Comparison of ENCODE assay signal across 21 mouse cellular contexts in the genomic region with DNA sequence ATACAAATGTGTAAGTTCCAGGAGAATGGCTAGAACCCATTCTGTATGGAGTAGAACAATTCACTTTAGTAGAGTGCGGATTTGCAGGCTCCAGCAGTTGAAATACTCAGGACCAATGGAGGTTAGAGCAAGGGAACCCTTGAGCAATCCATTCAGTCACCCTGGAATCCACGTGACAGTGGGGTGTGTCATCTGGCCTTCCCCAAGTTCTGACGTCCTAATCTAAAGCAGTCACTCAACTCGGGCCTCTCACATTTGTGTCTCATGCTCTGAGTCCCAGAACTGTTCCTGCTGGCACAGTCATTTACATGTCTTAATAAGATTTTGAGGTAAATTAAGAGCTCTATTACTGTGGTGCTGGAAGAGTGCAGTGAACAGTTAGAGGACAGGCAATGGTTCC. TPM values are rescaled to one million over a fixed set of nuclear protein-coding genes. Genes with fewer than 3 reads are reported as not detected.
DNase-seq lines count a peak whose midpoint lies in the region; ATAC-seq and TF ChIP-seq lines count a peak whose summit lies in the region.
"Had no signal": no experiment of that assay in that cellular context is flagged by ENCODE, and none has a peak within 500 bp of the region (broad histone marks: within the 10 kb centered on the region; RNA-seq: fewer than 3 reads in every experiment).

No protein-coding gene starts in this region.

- H3K9ac ChIP-seq in CH12.LX (ENCODE audit: insufficient read depth, low read depth) = no peak overlapping the region
- H3K9ac ChIP-seq: embryonic facial prominence, embryonic 13.5 days; forebrain, embryonic 12.5 days; heart, embryonic 15.5 days; hindbrain, embryonic 14.5 days had no signal

- TF ChIP-seq EP300 in CH12.LX (IDR thresholded peaks at IDR 0.05; ENCODE audit: low read length) = no peak

- in situ Hi-C loops in CH12.LX (cut with MboI; ENCODE audit: low pct_ligation_motif_present, low pct_unique_long_range_greater_than_20kb, low sequenced_read_pairs) = no loop called here

- H3K4me2 ChIP-seq in CH12.LX (ENCODE audit: insufficient read depth, low read depth, poor library complexity, severe bottlenecking) = peak overlapping the region; percentile 1; the same call in 1 of the 2 replicates
- H3K4me2 ChIP-seq: embryonic facial prominence, embryonic 13.5 days; forebrain, embryonic 12.5 days; heart, embryonic 11.5 days; heart, embryonic 15.5 days; hindbrain, embryonic 14.5 days had no signal

- TF ChIP-seq RAD21 in CH12.LX (IDR thresholded peaks at IDR 0.05; ENCODE audit: low read depth, low read length) = no peak

- H3K4me3 ChIP-seq in CH12.LX (replicated peaks in 1 of 3; ENCODE audit: low read depth in 2 of 3, low read length in 2 of 3, poor library complexity in 1 of 3) = no peak overlapping the region
- H3K4me3 ChIP-seq: embryonic facial prominence, embryonic 13.5 days; forebrain, embryonic 12.5 days; heart, adult 2 months; heart, embryonic 15.5 days; hindbrain, embryonic 10.5 days had no signal

- dilution Hi-C loops in CH12.LX (cut with MboI; ENCODE audit: extremely low pct_ligation_motif_present, extremely low pct_unique_long_range_greater_than_20kb, low sequenced_read_pairs) = no loop called here

- H3K9me3 ChIP-seq in CH12.LX (replicated peaks; ENCODE audit: low read length) = no peaks in the 10 kb centered on the region
- H3K9me3 ChIP-seq: embryonic facial prominence, embryonic 13.5 days; forebrain, embryonic 12.5 days; heart, embryonic 15.5 days; hindbrain, embryonic 10.5 days had no signal

- TF ChIP-seq CTCF in CH12.LX (conservative IDR thresholded peaks at IDR 0.05 in 1 of 2, IDR thresholded peaks at IDR 0.05 in 1 of 2; ENCODE audit: low read depth in 2 of 2, low read length in 2 of 2) = no peak

- TF ChIP-seq POLR2A in CH12.LX (IDR thresholded peaks at IDR 0.05; ENCODE audit: low read depth, low read length) = no peak

- peak; percentile 46 for DNase-seq in heart, adult 11 months
- DNase-seq in heart, postnatal 36 days = no peak
- DNase-seq in CH12.LX (ENCODE audit: extremely low read depth) = no peak
- DNase-seq in adrenal gland, postnatal 10 days = peak; percentile 34
- DNase-seq in left cerebral cortex, postnatal 10 days (ENCODE audit: extremely low spot score in 1 of 2, low spot score in 2 of 2) = no peak
- no peak for DNase-seq in cerebellum, adult 8-10 months
- DNase-seq: cerebellum, adult 11-12 months; cerebellum, adult 9-11 months; cerebellum, postnatal 36 days; gastrocnemius, postnatal 10 days; heart, adult 2 months; heart, postnatal 14 days had no signal

- H3K36me3 ChIP-seq in CH12.LX (replicated peaks in 1 of 2; ENCODE audit: control insufficient read depth in 1 of 2, insufficient read depth in 1 of 2, low read length in 1 of 2) = no peaks in the 10 kb centered on the region
- H3K36me3 ChIP-seq: embryonic facial prominence, embryonic 13.5 days; forebrain, embryonic 12.5 days; heart, embryonic 15.5 days; hindbrain, embryonic 10.5 days had no signal

- no peak for ATAC-seq in inflammation-experienced regulatory T-cells, adult 6 months
- ATAC-seq: forebrain, embryonic 16.5 days; intestine, embryonic 16.5 days had no signal

- H3K27me3 ChIP-seq in CH12.LX (replicated peaks) = no peaks in the 10 kb centered on the region
- H3K27me3 ChIP-seq: embryonic facial prominence, embryonic 13.5 days; forebrain, embryonic 12.5 days; heart, embryonic 15.5 days had no signal

- H3K4me1 ChIP-seq in CH12.LX (ENCODE audit: control insufficient read depth in 1 of 2, insufficient read depth in 2 of 2) = no peaks in the 10 kb centered on the region
- H3K4me1 ChIP-seq: heart, embryonic 15.5 days; hindbrain, embryonic 10.5 days had no signal

- H3K79me2 ChIP-seq in CH12.LX (replicated peaks; ENCODE audit: control insufficient read depth, extremely low read depth, insufficient read depth, poor library complexity, severe bottlenecking) = no peaks in the 10 kb centered on the region

- H3K27ac ChIP-seq in CH12.LX (ENCODE audit: insufficient read depth, low read depth) = no peak overlapping the region
- H3K27ac ChIP-seq: embryonic facial prominence, embryonic 13.5 days; forebrain, embryonic 12.5 days; heart, adult 2 months; heart, embryonic 15.5 days; hindbrain, embryonic 10.5 days; hindbrain, embryonic 14.5 days had no signal

- intact Hi-C loops in heart, postnatal 36 days (cut with DNase I) = no loop called here
- intact Hi-C loops in left cerebral cortex, postnatal 10 days (cut with DNase I) = no loop called here

TF ChIP-seq in CH12.LX, 34 proteins besides CTCF, POLR2A, EP300 and RAD21:
- no peak for TF ChIP-seq MAX (IDR thresholded peaks at IDR 0.05; ENCODE audit: low read length)
- no peak for TF ChIP-seq SMC3 (IDR thresholded peaks at IDR 0.05; ENCODE audit: low read depth, low read length)
- TF ChIP-seq HCFC1 (IDR thresholded peaks at IDR 0.05; ENCODE audit: low read depth, low read length) = no peak
- TF ChIP-seq GABPA (IDR thresholded peaks at IDR 0.05; ENCODE audit: insufficient replicate concordance, low read depth, low read length) = no peak
- TF ChIP-seq SIN3A (IDR thresholded peaks at IDR 0.05; ENCODE audit: low read length) = no peak
- no peak for TF ChIP-seq ZMIZ1 (IDR thresholded peaks at IDR 0.05; ENCODE audit: low read depth, low read length)

RNA-seq across cellular contexts. Expression of a gene that starts 28.6 kb away (rescaled TPM):
- total RNA-seq in heart, postnatal 36 days (2021) = under 1 TPM; 0.16 to 0.33 TPM
- total RNA-seq in CH12.LX (2012; rRNA removed) = not detected in 2 replicates
- not detected in 2 replicates for total RNA-seq in CH12.LX (2014; rRNA removed)
- polyA plus RNA-seq in CH12.LX (2012; ENCODE audit: insufficient read length, low read depth) = not detected in 2 replicates
- 1 to 10 TPM; 4.6 to 5.6 TPM for total RNA-seq in adrenal gland, postnatal 10 days (2021)
- total RNA-seq in left cerebral cortex, postnatal 10 days (2021) = 10 to 100 TPM; 22.5 to 26.5 TPM
- not detected for polyA plus RNA-seq in inflammation-experienced regulatory T-cells, adult 6 months (2017; shearing (Covaris generic))

Comparison
In these comparisons a context has a peak if more than half of its experiments do, and no peak if none do; other contexts are left out.
1. DNase-seq: peak in heart, adult 11 months (single experiment) and adrenal gland, postnatal 10 days (single experiment); none in heart, postnatal 36 days (0 of 2), CH12.LX (single experiment), left cerebral cortex, postnatal 10 days (0 of 2) and cerebellum, adult 8-10 months (single experiment).
2. RNA of a gene that starts 28.6 kb away (total RNA-seq): 22.5 to 26.5 TPM in left cerebral cortex, postnatal 10 days and 4.6 to 5.6 TPM in adrenal gland, postnatal 10 days; 0.16 to 0.33 TPM in heart, postnatal 36 days and not detected in CH12.LX; every median in the first group is over 4 times any median in the second.